Mouse (Mus musculus) liver, embryonic 16.5 days (tissue): ENCODE measurements around the gene Bnip1. TPM values are rescaled to one million over a fixed set of nuclear protein-coding genes. Genes with fewer than 3 reads are reported as not detected.

Experiments
- ATAC-seq: fragments of 200-750 bp; cut with Nextera tagmentation; 2 replicates; pipeline ENCODE4 v1.8.0; 2017; ENCODE audit warnings: low read depth, mild to moderate bottlenecking, moderate number of reproducible peaks, moderate library complexity
- H3K27ac ChIP-seq: fragments of 300-500 bp; sonication (generic); 2 replicates; pipeline ENCODE4 v1.5.1; 2014; ENCODE audit warnings: mild to moderate bottlenecking, low read length
- H3K27me3 ChIP-seq: fragments of 300-500 bp; sonication (generic); 2 replicates; pipeline ENCODE4 v1.6.1; 2014; ENCODE audit warnings: low read depth, low read length, mixed read lengths; ENCODE audit not compliant: control insufficient read depth, insufficient read depth
- H3K36me3 ChIP-seq: fragments of 300-500 bp; sonication (generic); 2 replicates; pipeline ENCODE4 v1.6.1; 2014; ENCODE audit warnings: mild to moderate bottlenecking; ENCODE audit not compliant: control insufficient read depth, insufficient read depth
- H3K4me1 ChIP-seq: fragments of 300-500 bp; sonication (generic); 2 replicates; pipeline ENCODE4 v1.6.1; 2014; ENCODE audit warnings: low read depth, low read length, mixed read lengths; ENCODE audit not compliant: control insufficient read depth
- H3K4me2 ChIP-seq: fragments of 300-500 bp; sonication (generic); 2 replicates; pipeline ENCODE4 v1.6.1; 2014; ENCODE audit warnings: low read depth, low read length, mixed read lengths
- H3K4me3 ChIP-seq: fragments of 300-500 bp; sonication (generic); 2 replicates; pipeline ENCODE4 v1.5.1; 2014; ENCODE audit warnings: low read depth, mild to moderate bottlenecking, low read length
- H3K9ac ChIP-seq: fragments of 300-500 bp; sonication (generic); 2 replicates; pipeline ENCODE4 v1.6.1; 2014; ENCODE audit warnings: low read depth, low read length
- H3K9me3 ChIP-seq: fragments of 300-500 bp; sonication (generic); replicated peaks from 2 replicates; pipeline ENCODE4 v1.6.1; 2016; ENCODE audit warnings: low read length; ENCODE audit not compliant: control insufficient read depth
- WGBS: fragments of 180-500 bp; shearing (Covaris S2); extraction: QIAGEN DNeasy Blood & Tissue Kit; methylation state at CpG from one replicate; pipeline ENCODE4 v1.1.7; 2014; ENCODE audit not compliant: insufficient replicate concordance; 5-methylcytosine and 5-hydroxymethylcytosine counted together
- polyA plus RNA-seq: library from polyadenylated mRNA; unstranded; fragments of >200 nt; fragmentation: Nextera tagmentation; extraction: Ambion mirVana; gene quantifications from 2 replicates; pipeline ENCODE4 v1.2.1, GENCODE M21; 2015

Bnip1 gene
- polyA plus RNA-seq, 1 experiment from 2014 or later: 20.1 TPM

DNA sequence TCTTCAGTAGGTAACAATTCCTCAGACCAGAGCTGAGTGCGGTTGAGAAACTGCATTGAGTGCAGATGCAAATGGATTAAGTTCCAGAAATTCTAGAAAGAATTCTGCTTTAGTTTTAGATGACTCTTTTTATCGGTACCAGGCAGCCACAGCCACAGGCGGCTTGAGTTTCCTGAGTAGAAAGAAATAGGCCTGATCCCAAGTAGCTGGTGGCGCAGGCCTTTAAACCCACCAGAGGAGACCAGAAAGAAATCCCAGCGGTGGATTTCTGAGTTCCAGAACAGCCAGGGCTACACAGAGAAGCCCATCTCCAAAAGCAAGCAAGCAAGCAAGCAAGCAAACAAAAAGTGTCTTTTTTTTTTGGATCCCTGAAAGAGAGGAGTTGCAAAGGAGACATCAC is 55.5 kb downstream of the Bnip1 start:
- H3K4me3 ChIP-seq: no peak overlapping the region
- no peaks in the 10 kb centered on the region for H3K36me3 ChIP-seq
- no peaks in the 10 kb centered on the region for H3K9me3 ChIP-seq
- no peak overlapping the region for H3K4me2 ChIP-seq
- H3K9ac ChIP-seq: no peak overlapping the region
- peaks cover 74% of the 10 kb centered on the region for H3K27me3 ChIP-seq
- peaks cover 2% of the 10 kb centered on the region; the same call in 1 of the 2 replicates for H3K4me1 ChIP-seq
- no peak overlapping the region for H3K27ac ChIP-seq
- WGBS: 12% methylated on average over 5 of the region's 5 CpGs
- ATAC-seq: no peak

DNA sequence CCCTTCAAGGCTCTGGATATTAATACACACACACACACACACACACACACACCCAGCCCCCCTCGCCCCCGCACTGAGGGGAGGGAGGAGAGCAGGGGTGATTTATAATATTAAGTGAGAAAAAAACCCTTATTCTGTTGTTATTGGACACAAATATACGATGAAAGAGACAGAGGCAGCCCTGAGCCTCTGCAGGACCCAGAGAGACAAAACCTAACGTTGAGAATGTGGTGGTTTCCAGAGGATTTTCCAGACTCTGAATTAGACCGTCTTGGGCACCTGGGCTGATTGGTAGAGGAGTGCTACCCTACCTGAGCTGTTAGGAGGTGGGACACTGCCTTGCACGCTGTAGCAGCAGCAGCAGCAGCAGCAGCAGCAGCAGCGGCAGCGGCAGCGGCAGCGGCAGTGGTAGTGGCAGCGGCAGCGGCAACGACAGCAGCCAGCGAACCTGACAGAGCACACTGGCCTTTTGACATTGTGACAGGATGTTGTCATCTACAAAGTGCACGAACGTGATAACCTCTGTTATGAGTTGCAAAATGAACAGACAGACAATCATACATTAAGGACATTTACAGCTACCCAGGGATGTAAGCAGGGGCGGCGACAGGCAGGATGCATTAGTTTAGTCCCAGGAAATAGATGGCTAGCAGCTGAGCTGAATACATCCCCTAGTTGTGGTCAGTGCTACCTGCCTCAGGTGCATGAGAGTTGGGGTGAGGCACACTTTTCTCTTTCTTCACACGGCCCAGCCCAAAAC is 56.1 kb downstream of the Bnip1 start:
- peaks cover 79% of the 10 kb centered on the region for H3K27me3 ChIP-seq
- no peak overlapping the region for H3K4me2 ChIP-seq
- no peak for ATAC-seq
- WGBS: 2% methylated on average over 19 of the region's 19 CpGs
- no peak overlapping the region for H3K27ac ChIP-seq
- no peak overlapping the region for H3K4me3 ChIP-seq
- H3K36me3 ChIP-seq: no peaks in the 10 kb centered on the region
- no peaks in the 10 kb centered on the region for H3K9me3 ChIP-seq
- H3K9ac ChIP-seq: no peak overlapping the region
- H3K4me1 ChIP-seq: peaks cover 2% of the 10 kb centered on the region; the same call in 1 of the 2 replicates

DNA sequence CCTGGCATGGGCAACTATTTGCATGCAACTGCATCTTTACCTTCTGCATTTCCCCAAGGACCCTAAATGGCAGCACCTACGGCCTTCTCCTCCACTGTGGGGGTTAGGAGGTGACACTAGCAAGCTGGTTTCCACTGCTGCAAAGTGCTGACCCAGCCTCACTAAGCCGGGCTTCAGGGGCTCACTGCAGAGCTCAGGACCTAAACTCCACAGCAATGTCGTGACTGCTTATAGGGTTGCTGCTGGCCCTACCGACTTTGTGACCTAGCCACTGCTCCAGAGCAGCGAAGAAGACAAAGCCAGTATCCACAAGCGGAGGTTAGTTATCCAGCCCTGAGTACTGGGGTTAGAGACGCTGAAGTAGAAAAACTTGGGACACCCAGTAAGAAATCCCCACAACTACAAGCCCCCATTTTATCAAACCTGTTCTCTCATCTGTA is 56.7 kb downstream of the Bnip1 start:
- H3K4me1 ChIP-seq: peaks cover 2% of the 10 kb centered on the region; the same call in 1 of the 2 replicates
- no peak overlapping the region for H3K4me3 ChIP-seq
- WGBS: 3% methylated on average over 7 of the region's 7 CpGs
- H3K27me3 ChIP-seq: peaks cover 85% of the 10 kb centered on the region
- ATAC-seq: no peak
- no peak overlapping the region for H3K27ac ChIP-seq
- no peak overlapping the region for H3K9ac ChIP-seq
- no peaks in the 10 kb centered on the region for H3K36me3 ChIP-seq
- H3K4me2 ChIP-seq: no peak overlapping the region
- no peaks in the 10 kb centered on the region for H3K9me3 ChIP-seq

DNA sequence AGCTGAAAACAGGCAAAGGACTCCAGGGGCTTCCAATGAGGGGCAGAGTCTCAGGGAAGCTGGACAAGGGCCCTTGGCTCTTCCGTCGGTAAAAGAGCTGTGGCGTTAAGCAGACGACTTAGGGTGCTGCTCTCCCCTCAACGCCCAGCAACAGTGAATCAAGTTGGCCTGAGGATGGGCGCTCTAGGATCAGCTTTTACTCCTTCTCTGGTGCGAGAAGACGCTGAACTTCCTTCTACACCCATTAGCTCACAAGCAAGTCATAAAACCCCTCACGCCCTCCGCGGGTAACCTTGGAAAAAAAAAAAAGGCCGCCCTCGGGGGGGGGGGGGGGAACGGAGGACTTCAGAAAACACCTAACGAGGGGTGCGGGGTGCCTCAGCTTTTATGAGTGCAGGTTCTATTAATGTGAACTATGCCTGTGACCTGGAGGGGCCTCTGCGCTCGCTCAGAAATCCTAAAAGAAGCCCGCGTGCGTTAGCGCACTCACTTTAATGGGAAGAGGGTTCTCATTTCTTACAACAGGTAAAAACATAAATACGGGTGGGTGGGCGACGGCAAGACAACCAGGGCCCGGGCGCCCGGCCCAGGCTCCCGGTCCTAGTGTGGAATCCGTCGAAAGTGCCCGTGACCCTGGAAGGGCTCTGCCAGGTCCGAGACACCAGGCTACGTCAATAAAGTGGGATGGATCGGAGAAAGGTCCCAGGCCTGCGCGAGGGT is 57.5 kb downstream of the Bnip1 start:
- Histone ChIP-seq H3K4me1 (peaks cover 2% of the 10 kb centered on the region; the same call in 1 of the 2 replicates), H3K36me3 (no peaks in the 10 kb centered on the region), H3K4me2 (no peak overlapping the region), H3K4me3 (no peak overlapping the region), H3K27ac (no peak overlapping the region), H3K27me3 (peaks cover 93% of the 10 kb centered on the region), H3K9me3 (no peaks in the 10 kb centered on the region), H3K9ac (no peak overlapping the region)
- 3% methylated on average over 37 of the region's 37 CpGs for WGBS
- no peak for ATAC-seq

DNA sequence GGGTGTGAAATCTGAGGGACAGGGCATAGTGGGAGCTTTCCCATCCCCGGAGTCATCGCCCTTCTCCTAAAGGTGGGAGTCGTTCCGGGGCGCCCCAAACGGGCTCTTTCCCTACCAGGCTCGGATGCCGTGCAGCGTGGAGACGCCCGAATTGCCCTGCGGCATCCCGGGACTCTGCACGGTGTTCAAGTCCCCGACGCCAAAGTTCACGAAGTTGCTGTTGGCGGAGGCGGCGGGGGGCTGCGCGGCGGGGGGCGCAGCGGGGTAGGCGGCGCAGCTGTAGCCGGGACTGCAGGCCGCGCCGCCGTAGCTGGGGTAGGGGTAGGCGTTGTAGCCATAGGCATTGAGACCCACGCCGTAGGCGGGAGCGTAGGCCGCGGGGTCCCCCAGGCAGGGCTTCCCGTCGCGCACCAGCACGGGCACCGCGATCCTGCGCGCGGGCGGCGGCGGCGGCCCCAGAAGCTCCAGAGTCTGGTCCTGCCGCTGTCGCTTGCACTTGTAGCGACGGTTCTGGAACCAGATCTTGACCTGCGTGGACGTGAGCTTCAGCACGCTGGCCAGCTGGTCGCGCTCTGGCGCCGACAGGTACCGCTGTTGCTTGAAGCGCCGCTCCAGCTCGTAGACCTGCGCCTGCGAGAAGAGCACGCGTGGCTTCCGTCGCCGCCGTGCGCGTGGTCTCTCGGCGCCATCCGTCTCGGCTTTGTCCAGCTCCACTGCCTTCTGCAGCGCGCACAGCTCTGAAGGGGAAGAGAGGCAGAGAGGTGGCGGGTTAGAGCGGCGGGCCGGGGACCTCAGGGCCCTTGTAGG is 58.2 kb downstream of the Bnip1 start:
- Histone ChIP-seq H3K36me3 (no peaks in the 10 kb centered on the region), H3K4me3 (no peak overlapping the region), H3K4me1 (peaks cover 2% of the 10 kb centered on the region; the same call in 1 of the 2 replicates), H3K9me3 (no peaks in the 10 kb centered on the region), H3K9ac (no peak overlapping the region), H3K27me3 (peaks cover 100% of the 10 kb centered on the region), H3K4me2 (no peak overlapping the region; the same call in 1 of the 2 replicates), H3K27ac (no peak overlapping the region)
- no peak for ATAC-seq
- WGBS: under 1% methylated on average over 87 of the region's 87 CpGs

DNA sequence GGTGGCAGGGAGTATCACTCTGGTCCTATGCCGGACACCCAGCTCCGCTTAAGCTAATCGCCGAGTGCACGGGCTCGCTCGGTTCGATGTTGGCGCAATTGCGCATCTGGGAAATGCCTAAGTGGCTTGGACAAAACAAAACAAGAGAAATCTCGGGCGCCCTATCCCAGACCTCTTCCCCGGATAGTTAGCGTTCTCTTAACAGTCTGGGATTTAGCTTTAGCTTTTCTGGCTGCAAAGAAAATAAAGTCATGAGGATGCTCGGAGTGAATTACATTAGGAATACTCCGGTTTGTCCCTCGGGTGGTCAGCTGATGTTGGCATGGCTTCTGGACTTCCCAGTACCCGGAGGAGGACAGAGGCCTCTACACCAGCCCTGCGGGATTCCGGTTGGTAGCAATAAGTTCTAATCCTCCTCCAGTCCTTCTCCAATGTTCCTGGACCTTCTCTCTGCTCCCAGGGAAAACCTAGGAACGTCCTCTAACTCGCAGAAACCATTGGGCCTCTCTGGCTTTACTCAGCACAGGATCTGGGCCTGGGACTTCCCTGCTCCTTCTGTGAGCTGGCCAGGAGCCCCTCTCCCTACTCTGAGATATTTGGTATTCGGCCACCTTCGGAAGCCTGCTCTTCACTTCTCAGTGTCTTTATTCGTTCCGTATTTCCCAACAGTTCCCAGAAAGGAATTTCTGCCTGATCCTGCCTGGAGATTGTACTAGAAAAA is 59.0 kb downstream of the Bnip1 start:
- Histone ChIP-seq H3K4me2 (no peak overlapping the region), H3K9ac (no peak overlapping the region), H3K27me3 (peaks cover 100% of the 10 kb centered on the region), H3K27ac (no peak overlapping the region), H3K4me3 (no peak overlapping the region), H3K36me3 (no peaks in the 10 kb centered on the region), H3K4me1 (peaks cover 2% of the 10 kb centered on the region; the same call in 1 of the 2 replicates), H3K9me3 (no peaks in the 10 kb centered on the region)
- ATAC-seq: no peak
- WGBS: 3% methylated on average over 26 of the region's 26 CpGs

DNA sequence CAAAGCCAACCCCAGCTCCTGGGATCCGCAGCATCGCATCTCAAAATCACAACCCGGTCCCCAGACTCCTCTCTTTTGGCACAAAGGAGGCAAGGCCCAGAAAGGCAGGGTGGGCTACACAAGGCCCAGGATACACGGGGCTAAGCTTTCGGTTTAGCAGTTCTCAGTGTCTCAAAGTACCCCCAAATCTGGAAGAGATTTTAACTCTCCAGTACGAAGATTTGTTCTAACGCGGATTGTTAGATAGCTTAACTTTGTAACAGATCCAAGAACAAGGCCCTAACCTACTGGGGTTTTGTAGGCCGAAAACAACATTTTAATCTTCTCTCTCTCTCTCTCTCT is 59.5 kb downstream of the Bnip1 start:
- no peak overlapping the region for H3K27ac ChIP-seq
- peaks cover 100% of the 10 kb centered on the region for H3K27me3 ChIP-seq
- no peak overlapping the region for H3K9ac ChIP-seq
- no peak overlapping the region for H3K4me3 ChIP-seq
- no peak overlapping the region for H3K4me2 ChIP-seq
- ATAC-seq: no peak
- 7% methylated on average over 9 of the region's 9 CpGs for WGBS
- no peaks in the 10 kb centered on the region for H3K36me3 ChIP-seq
- no peaks in the 10 kb centered on the region for H3K9me3 ChIP-seq
- H3K4me1 ChIP-seq: peaks cover 2% of the 10 kb centered on the region; the same call in 1 of the 2 replicates

DNA sequence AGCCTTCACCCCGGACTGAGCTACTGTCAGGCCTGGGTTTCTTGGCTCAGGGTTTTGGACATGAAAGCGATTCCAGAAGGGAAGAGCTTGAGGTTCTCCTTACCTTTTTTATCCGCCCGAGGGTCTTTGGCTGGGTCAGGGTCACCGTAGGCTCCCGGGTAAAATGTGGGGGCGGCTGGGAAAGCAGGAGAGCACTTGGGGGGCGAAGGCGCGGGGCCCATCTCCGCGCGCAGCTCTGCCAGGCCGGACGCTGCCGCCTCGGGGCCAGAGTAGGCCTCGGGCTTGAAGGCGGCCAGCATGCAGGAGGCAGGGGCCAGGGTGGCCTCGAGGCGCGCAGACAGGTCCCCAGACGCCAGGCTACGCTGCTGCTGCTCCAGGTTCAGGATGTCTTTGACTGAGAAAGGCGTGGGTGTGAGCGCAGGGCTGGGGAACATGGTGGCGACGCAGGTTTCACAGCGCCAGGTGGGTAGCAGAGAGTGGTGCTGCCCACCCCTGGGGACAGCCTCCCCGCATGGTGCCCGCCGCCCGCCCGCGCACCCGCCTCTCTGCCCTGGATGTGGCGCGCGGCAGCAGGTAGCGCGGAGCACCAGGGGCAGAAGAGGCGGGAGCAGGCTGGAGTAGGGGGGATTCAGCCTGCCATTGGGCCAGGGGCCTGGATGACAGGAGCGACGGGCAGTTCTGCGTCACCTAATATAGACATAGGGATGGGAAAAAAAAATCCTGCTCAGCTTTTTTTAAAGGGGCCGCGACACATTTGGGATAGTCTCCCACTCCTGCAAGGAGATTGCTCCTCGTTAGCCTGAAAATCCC is 60.3 kb downstream of the Bnip1 start:
- no peak overlapping the region for H3K9ac ChIP-seq
- no peaks in the 10 kb centered on the region for H3K36me3 ChIP-seq
- H3K27me3 ChIP-seq: peaks cover 98% of the 10 kb centered on the region
- H3K27ac ChIP-seq: no peak overlapping the region
- peaks cover 2% of the 10 kb centered on the region; the same call in 1 of the 2 replicates for H3K4me1 ChIP-seq
- no peak overlapping the region for H3K4me3 ChIP-seq
- 2% methylated on average over 48 of the region's 48 CpGs for WGBS
- H3K9me3 ChIP-seq: no peaks in the 10 kb centered on the region
- no peak for ATAC-seq
- no peak overlapping the region for H3K4me2 ChIP-seq
